Mouse (Mus musculus) liver, embryonic 14.5 days (tissue): ENCODE data around the gene Ssh2.

Experiments used
- CTCF ChIP-seq: IDR thresholded peaks from 2 replicates; pipeline ENCODE4 v1.5.1; 2016; ENCODE audit warnings: antibody characterized with exemption, low read depth, control low read depth
- EP300 ChIP-seq: IDR thresholded peaks from 2 replicates; pipeline ENCODE4 v1.6.1; 2016; ENCODE audit warnings: antibody characterized with exemption, low read depth

DNA sequence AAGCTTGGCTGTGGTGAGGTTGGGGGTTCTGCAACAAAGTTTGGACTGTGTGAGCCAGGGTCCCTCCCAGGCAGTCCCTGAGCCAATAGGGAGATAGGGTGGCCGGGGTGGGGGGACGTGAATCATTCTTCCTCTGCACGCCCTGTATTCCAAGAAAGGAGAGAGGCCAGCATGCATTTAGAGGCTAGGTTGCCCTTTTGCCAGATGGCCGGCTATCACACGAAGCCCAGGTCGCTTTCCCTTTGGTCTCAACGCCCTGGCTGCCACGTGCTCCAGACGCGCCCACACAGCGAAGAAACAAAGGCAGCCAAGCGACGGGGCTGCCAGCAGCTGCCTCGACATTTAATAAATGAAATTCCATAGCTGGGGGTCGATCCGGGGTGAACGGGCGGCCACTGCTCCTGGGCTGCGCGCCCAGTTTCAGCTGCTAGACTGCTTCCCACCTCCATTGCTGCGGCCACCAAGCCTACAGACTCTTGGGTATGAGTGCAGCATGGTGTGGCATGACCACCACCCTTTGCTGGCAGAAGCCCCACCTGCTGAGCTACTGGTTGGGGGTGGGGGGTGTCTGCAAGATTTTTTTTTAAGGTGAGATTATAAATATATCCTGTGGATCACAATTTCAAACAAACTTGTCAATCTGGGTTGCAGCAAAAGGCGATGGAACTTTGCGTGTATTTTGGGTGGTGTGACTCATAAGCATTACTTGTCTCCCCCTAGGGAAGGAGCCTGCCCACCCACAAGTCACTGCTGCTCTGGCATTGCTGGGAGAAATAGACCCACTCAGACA is 275.6 kb downstream of the Ssh2 start:
- TF ChIP-seq CTCF (no peak), EP300 (no peak)
